Mouse (Mus musculus): ENCODE measurements at regions not wholly inside any gene's neighbourhood (a gene's known extent, or its start where the extent isn't known, plus 50 kb on each side); places are given as distances from the start of the nearest gene placed in this dataset.

DNA sequence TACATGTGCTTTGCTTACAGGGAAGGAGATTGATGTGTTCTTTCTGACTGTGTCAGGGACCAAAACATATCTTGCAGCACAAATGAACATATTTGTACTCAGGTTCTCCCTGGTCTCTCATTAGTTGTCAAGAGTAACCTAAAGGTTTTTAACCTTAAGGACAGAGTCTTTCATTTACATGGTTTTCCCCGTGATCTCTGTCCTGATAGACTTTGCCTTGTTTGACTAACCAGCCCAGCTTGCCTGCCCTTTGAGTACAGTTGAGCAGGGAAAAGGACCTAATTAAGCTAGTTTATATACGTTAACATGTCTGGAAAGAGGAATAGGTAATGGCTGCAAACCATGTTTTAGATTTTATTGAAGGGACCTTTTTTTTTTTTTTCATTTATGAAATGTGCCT, 407.9 kb downstream of the Grb14 start:
- TF ChIP-seq USF2 (conservative IDR thresholded peaks at IDR 0.05; ENCODE audit: low read depth, low read length) (no peak), CTCF (conservative IDR thresholded peaks at IDR 0.05 in 1 of 2, IDR thresholded peaks at IDR 0.05 in 1 of 2; ENCODE audit: low read depth in 2 of 2, low read length in 2 of 2) (no peak), EP300 (IDR thresholded peaks at IDR 0.05; ENCODE audit: low read length) (no peak), POLR2A (IDR thresholded peaks at IDR 0.05; ENCODE audit: low read depth, low read length) (no peak), UBTF (IDR thresholded peaks at IDR 0.05; ENCODE audit: low read depth, low read length) (no peak), MXI1 (IDR thresholded peaks at IDR 0.05; ENCODE audit: low read depth, low read length) (no peak), PAX5 (IDR thresholded peaks at IDR 0.05; ENCODE audit: low read length) (no peak)

All from CH12.LX (cell line).